Mouse (Mus musculus): ENCODE measurements around the gene Rac3. TPM values are rescaled to one million over a fixed set of nuclear protein-coding genes. Genes with fewer than 3 reads are reported as not detected.
A peak's percentile ranks its signal among the peaks of the same experiment; 100 is the strongest.

Gene Rac3
- polyA plus RNA-seq, 1 experiment from 2014 or later: 1.2 TPM

DNA sequence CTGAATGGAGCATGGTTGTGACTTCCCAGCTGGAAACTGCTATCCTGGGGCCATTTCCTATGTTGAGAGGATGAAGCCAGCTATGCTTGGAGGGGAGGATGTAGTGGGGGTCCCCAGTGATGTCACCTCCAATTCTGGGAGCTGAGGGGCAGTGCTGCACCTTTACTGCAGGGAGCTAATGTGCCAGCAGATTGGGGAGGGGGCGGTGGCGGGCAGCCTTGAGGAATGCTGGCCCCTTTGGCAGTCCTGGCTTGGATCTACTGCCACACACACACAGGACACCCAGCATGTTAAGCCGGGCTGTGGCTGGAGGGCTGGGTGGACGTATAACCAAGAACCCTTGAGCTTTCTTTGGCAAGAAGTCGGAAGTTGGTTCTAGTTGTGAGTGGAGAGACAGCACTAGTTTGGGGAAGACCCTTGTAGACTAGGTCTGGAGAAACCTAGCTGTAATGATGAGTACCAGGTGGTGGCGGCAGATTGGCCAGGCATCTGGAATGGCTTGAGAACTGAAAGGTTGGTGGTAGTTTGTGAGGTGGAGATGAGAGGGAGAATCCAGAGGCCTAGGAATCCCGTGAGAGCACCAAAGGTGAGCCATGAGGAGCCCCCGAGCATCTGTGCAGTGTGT, 9.2 kb upstream of the Rac3 start:
- ATAC-seq (replicated peaks; ENCODE audit: low FRiP score): no peak
- Histone ChIP-seq H3K4me3 (ENCODE audit: low read depth, low read length) (peak overlapping the region; percentile 82), H3K27ac (ENCODE audit: low read depth, low read length) (no peak overlapping the region), H3K27me3 (replicated peaks; ENCODE audit: control insufficient read depth, insufficient read depth, low read length) (no peaks in the 10 kb centered on the region), H3K4me2 (peak overlapping the region; percentile 99), H3K9me3 (ENCODE audit: control insufficient read depth, low read length) (no peaks in the 10 kb centered on the region), H3K36me3 (ENCODE audit: control insufficient read depth, insufficient read depth, low read length) (peaks cover 17% of the 10 kb centered on the region; the same call in 1 of the 2 replicates), H3K9ac (ENCODE audit: low read depth, low read length) (peak overlapping the region; percentile 84), H3K4me1 (replicated peaks; ENCODE audit: control insufficient read depth, insufficient read depth, low read length) (peaks cover 13% of the 10 kb centered on the region)
- no peak for DNase-seq (ENCODE audit: low spot score)
- WGBS: 61% methylated on average over 8 of the region's 8 CpGs

DNA sequence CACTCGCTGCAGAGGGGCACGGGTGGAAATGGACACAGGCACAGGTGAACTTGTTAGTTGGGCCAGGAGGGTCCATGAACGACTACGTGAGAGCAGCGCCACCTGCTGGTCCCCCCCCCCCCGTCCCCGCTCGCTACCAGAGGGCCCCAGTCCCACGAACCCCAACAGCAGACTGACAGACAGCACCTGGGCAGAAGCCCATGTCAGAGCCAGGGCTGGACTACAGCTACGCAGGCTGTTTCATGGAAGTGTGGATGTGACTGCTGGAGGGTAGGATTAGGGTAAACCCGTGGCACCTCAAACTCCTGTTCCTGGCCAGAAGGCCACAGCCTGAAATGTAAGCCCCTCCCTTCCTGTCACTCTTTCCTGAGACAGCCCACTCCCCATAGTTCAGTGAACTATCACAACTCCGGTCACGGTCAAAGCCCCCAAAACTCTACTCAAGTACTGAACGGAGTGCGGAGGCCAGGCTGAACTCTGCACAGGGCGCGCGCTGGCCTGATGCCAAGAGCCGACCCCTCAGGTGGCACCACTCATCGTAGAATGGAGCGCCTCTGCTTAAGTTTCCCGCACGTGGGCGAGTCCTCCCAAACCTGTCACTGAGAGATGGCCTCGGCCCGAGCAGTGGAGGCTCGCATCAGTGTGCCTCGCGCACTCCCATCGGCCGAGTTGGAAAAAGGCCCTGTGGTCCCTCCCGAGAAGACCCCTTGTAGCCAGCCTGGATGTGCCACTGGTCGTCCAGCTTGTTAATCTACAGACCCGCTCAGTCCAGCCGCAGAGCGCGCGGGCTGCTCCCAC, 8.3 kb upstream of the Rac3 start:
- H3K27ac ChIP-seq (ENCODE audit: low read depth, low read length): peak overlapping the region; percentile 62
- H3K27me3 ChIP-seq (replicated peaks; ENCODE audit: control insufficient read depth, insufficient read depth, low read length): no peaks in the 10 kb centered on the region
- peak overlapping the region; percentile 84 for H3K9ac ChIP-seq (ENCODE audit: low read depth, low read length)
- ATAC-seq (replicated peaks; ENCODE audit: low FRiP score): peak; percentile 49
- DNase-seq (ENCODE audit: low spot score): peak; percentile 78
- H3K4me3 ChIP-seq (ENCODE audit: low read depth, low read length): peak overlapping the region; percentile 82
- H3K4me2 ChIP-seq: peak overlapping the region; percentile 99
- H3K36me3 ChIP-seq (ENCODE audit: control insufficient read depth, insufficient read depth, low read length): peaks cover 24% of the 10 kb centered on the region
- WGBS: under 1% methylated on average over 38 of the region's 38 CpGs
- peaks cover 11% of the 10 kb centered on the region for H3K4me1 ChIP-seq (replicated peaks; ENCODE audit: control insufficient read depth, insufficient read depth, low read length)
- no peaks in the 10 kb centered on the region for H3K9me3 ChIP-seq (ENCODE audit: control insufficient read depth, low read length)

DNA sequence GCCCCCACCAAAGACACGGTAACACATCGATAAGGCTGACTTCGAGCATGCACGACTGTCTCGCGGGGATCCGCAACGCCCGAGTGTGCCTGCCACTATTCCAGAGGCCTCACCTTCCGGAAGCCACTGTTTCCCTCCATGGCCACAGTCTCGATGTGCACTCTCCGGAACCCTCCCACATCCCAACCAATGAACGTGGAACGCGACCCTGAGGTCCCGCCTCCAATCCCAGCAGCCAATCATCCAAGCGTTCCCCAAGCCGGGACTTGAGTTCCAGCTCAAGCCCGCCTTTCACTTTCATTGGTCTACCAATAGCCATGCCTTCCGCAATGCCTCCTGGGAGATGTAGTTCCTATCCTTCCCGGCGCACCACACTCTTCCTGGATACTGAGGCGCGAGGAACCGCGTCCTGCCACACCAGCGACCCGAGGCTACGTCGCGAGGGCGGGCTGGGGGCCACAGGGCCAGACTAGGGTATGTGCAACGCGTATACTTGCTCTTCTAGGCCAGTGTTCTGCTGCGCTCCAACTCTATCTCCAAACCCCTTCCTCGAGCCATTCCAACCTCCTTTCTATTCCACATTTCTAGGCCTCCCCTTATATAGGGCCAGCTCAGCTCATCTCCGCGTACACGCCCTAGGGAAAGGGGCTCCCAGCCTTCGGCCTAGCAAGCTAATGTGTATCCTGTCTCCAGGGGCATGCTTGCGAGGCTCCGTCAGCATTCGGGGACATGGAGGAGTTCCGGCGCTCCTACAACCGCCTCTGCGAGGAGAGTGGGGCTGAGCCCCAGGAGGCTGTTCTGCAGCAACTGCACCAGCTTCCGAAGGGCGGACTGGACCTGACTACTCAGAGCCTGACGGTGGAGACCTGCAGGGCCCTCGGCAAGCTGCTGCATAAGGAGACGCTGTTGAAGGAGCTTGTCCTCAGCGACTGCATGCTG, 7.4 kb upstream of the Rac3 start, which contains the start of the genes Cenpx and Lrrc45:
TSS of gene Cenpx (minus strand) at position 159 of the 939 bp plus-strand sequence.
TSS of gene Lrrc45 (plus strand) at position 346 of the 939 bp plus-strand sequence.
- ATAC-seq (replicated peaks; ENCODE audit: low FRiP score): peak; percentile 96
- peak within 1 kb of the TSS; percentile 62 for H3K27ac ChIP-seq (ENCODE audit: low read depth, low read length)
- H3K4me2 ChIP-seq: peak within 1 kb of the TSS; percentile 99
- peaks cover 11% of the 10 kb centered on the region for H3K4me1 ChIP-seq (replicated peaks; ENCODE audit: control insufficient read depth, insufficient read depth, low read length)
- peak within 1 kb of the TSS; percentile 84 for H3K9ac ChIP-seq (ENCODE audit: low read depth, low read length)
- 5% methylated on average over 53 of the region's 53 CpGs for WGBS
- H3K36me3 ChIP-seq (ENCODE audit: control insufficient read depth, insufficient read depth, low read length): peaks cover 24% of the 10 kb centered on the region
- H3K27me3 ChIP-seq (replicated peaks; ENCODE audit: control insufficient read depth, insufficient read depth, low read length): no peaks in the 10 kb centered on the region
- peak; percentile 94 for DNase-seq (ENCODE audit: low spot score)
- H3K9me3 ChIP-seq (ENCODE audit: control insufficient read depth, low read length): no peaks in the 10 kb centered on the region
- peak within 1 kb of the TSS; percentile 82 for H3K4me3 ChIP-seq (ENCODE audit: low read depth, low read length)

DNA sequence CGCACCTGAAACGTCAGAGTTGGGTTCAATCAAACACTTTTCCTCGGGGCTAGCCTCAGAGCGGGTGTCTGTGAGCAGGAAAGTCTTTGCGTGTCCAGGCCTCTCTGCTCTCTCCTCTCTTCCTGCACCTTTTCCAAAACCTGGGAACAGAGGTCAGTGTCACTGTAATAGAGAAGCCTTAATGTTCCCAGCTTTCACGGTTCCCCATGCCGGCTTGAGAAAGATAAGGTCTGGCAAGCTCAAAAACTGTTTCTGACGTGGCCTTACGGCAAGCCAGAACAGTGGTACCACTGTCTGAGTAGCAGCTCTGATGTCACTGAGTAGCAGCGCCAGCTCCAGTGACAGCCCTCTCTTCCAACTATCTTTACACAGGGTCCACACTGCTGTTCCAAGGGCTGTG, 6.7 kb upstream of the Rac3 start:
- H3K27me3 ChIP-seq (replicated peaks; ENCODE audit: control insufficient read depth, insufficient read depth, low read length): no peaks in the 10 kb centered on the region
- H3K4me3 ChIP-seq (ENCODE audit: low read depth, low read length): peak overlapping the region; percentile 82
- H3K4me2 ChIP-seq: peak overlapping the region; percentile 99
- H3K9me3 ChIP-seq (ENCODE audit: control insufficient read depth, low read length): no peaks in the 10 kb centered on the region
- WGBS: 45% methylated on average over 10 of the region's 10 CpGs
- H3K4me1 ChIP-seq (replicated peaks; ENCODE audit: control insufficient read depth, insufficient read depth, low read length): peaks cover 11% of the 10 kb centered on the region
- ATAC-seq (replicated peaks; ENCODE audit: low FRiP score): no peak
- H3K27ac ChIP-seq (ENCODE audit: low read depth, low read length): no peak overlapping the region
- peak overlapping the region; percentile 79 for H3K9ac ChIP-seq (ENCODE audit: low read depth, low read length)
- H3K36me3 ChIP-seq (ENCODE audit: control insufficient read depth, insufficient read depth, low read length): peaks cover 23% of the 10 kb centered on the region
- DNase-seq (ENCODE audit: low spot score): no peak

DNA sequence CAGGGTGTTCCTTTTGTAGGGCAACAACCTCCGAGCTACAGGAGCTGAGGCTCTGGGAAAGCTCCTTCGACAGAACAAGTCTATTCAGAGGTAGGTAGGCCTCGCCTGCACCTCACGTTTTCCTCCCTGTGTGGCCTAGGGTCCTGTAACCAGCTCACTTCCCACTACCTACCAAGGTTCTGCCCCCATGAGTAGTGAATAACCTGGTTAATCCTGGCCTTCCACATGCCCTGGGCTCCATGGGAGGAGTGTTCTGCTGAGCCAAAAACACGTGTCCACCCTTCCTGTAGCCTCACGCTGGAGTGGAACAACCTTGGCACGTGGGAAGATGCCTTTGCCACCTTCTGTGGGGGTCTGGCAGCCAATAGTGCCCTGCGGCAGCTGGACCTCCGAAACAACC, 6.1 kb upstream of the Rac3 start:
- H3K4me1 ChIP-seq (replicated peaks; ENCODE audit: control insufficient read depth, insufficient read depth, low read length): peaks cover 11% of the 10 kb centered on the region
- no peak for ATAC-seq (replicated peaks; ENCODE audit: low FRiP score)
- H3K27me3 ChIP-seq (replicated peaks; ENCODE audit: control insufficient read depth, insufficient read depth, low read length): no peaks in the 10 kb centered on the region
- no peak overlapping the region for H3K4me3 ChIP-seq (ENCODE audit: low read depth, low read length)
- no peak overlapping the region for H3K27ac ChIP-seq (ENCODE audit: low read depth, low read length)
- H3K9ac ChIP-seq (ENCODE audit: low read depth, low read length): no peak overlapping the region
- peak overlapping the region; percentile 99 for H3K4me2 ChIP-seq
- H3K36me3 ChIP-seq (ENCODE audit: control insufficient read depth, insufficient read depth, low read length): peaks cover 24% of the 10 kb centered on the region
- 88% methylated on average over 9 of the region's 9 CpGs for WGBS
- DNase-seq (ENCODE audit: low spot score): no peak
- no peaks in the 10 kb centered on the region for H3K9me3 ChIP-seq (ENCODE audit: control insufficient read depth, low read length)

DNA sequence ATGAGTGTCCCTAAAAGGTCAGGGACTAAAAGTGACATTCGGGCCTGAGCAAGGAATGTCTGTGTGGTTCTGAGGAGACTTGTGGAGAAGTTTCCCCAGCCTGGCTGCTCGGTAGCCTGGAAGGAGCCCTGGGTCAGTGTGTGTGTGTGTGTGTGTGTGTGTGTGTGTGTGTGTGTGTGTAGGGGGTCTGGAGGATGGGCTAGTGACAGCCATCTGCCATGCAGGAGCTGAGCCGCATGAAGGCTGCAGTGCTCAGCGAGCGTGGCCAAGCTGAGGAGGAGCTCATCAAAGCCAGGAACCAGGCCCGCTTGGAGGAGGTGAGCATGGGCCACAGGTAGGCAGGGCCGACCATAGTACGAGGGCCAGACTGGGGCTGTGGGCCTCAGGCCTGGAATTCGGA, 2.0 kb upstream of the Rac3 start:
- Histone ChIP-seq H3K9ac (ENCODE audit: low read depth, low read length) (no peak overlapping the region), H3K27me3 (replicated peaks; ENCODE audit: control insufficient read depth, insufficient read depth, low read length) (peaks cover 26% of the 10 kb centered on the region), H3K36me3 (ENCODE audit: control insufficient read depth, insufficient read depth, low read length) (peaks cover 19% of the 10 kb centered on the region), H3K4me3 (ENCODE audit: low read depth, low read length) (no peak overlapping the region), H3K4me1 (replicated peaks; ENCODE audit: control insufficient read depth, insufficient read depth, low read length) (peaks cover 25% of the 10 kb centered on the region), H3K9me3 (ENCODE audit: control insufficient read depth, low read length) (no peaks in the 10 kb centered on the region), H3K4me2 (no peak overlapping the region), H3K27ac (ENCODE audit: low read depth, low read length) (no peak overlapping the region)
- DNase-seq (ENCODE audit: low spot score) (no peak), ATAC-seq (replicated peaks; ENCODE audit: low FRiP score) (no peak)
- WGBS: 88% methylated on average over 9 of the region's 9 CpGs

DNA sequence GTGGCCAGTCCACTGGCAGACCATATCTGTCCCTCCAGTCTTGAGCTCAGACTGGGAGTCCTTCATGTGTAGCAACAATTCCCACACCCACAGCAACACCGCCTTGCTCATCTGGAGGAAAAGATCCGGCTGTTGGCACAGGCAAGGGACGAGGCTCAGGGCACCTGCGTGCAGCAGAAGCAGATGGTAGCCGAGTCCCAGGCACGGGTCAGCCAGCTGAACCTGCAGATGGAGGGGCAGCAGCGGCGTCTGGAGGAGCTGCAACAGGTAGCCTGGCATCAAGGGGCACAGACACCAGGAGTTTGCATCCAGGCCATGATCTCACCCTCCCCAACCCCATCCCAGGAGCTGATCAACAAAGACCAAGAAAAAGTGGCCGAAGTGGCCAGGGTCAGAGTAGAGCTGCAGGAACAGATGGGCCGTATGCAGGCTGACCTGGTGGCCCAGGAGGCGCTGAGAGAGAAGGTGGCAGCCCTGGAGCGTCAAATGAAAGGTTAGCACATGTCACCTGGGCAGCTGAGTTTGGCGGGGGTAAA, 1.4 kb upstream of the Rac3 start:
- DNase-seq (ENCODE audit: low spot score): no peak
- no peak overlapping the region for H3K9ac ChIP-seq (ENCODE audit: low read depth, low read length)
- ATAC-seq (replicated peaks; ENCODE audit: low FRiP score): no peak
- H3K9me3 ChIP-seq (ENCODE audit: control insufficient read depth, low read length): no peaks in the 10 kb centered on the region
- H3K4me1 ChIP-seq (replicated peaks; ENCODE audit: control insufficient read depth, insufficient read depth, low read length): peaks cover 21% of the 10 kb centered on the region
- H3K4me3 ChIP-seq (ENCODE audit: low read depth, low read length): no peak overlapping the region
- WGBS: 88% methylated on average over 13 of the region's 13 CpGs
- peaks cover 19% of the 10 kb centered on the region for H3K36me3 ChIP-seq (ENCODE audit: control insufficient read depth, insufficient read depth, low read length)
- peaks cover 26% of the 10 kb centered on the region for H3K27me3 ChIP-seq (replicated peaks; ENCODE audit: control insufficient read depth, insufficient read depth, low read length)
- H3K4me2 ChIP-seq: no peak overlapping the region
- no peak overlapping the region for H3K27ac ChIP-seq (ENCODE audit: low read depth, low read length)

DNA sequence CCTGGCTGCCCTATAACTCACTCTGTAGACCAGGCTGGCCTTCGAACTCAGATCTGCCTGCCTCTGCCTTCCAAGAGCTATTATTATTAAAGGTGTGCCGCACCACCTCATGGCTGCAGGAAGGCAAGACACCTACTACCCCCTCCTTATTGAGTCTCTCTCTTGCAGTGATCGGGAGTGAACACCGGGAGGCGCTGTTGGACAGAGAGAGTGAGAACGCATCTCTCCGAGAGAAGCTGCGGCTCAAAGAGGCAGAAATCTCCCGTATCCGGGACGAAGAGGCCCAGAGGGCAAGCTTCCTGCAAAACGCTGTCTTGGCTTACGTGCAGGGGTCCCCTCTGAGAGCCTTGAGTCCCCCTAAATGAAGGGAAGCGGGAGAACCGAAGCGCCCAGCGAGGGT, 820 bp upstream of the Rac3 start:
- Histone ChIP-seq H3K4me3 (ENCODE audit: low read depth, low read length) (peak overlapping the region; percentile 62; the same call in 1 of the 2 replicates), H3K9ac (ENCODE audit: low read depth, low read length) (no peak overlapping the region; the same call in 1 of the 2 replicates), H3K4me1 (replicated peaks; ENCODE audit: control insufficient read depth, insufficient read depth, low read length) (peaks cover 21% of the 10 kb centered on the region), H3K4me2 (peak overlapping the region; percentile 99), H3K9me3 (ENCODE audit: control insufficient read depth, low read length) (no peaks in the 10 kb centered on the region), H3K27ac (ENCODE audit: low read depth, low read length) (no peak overlapping the region), H3K36me3 (ENCODE audit: control insufficient read depth, insufficient read depth, low read length) (peaks cover 17% of the 10 kb centered on the region), H3K27me3 (replicated peaks; ENCODE audit: control insufficient read depth, insufficient read depth, low read length) (peaks cover 26% of the 10 kb centered on the region)
- DNase-seq (ENCODE audit: low spot score): peak; percentile 85
- ATAC-seq (replicated peaks; ENCODE audit: low FRiP score): no peak; the same call in 1 of the 2 replicates
- 13% methylated on average over 17 of the region's 17 CpGs for WGBS

Measured in liver, embryonic 11.5 days (tissue).